Mouse (Mus musculus) spleen, adult 2 months (tissue): Measurements from ENCODE around the gene Lima1.

Experiments
- CTCF ChIP-seq: fragments of 200-500 bp; IDR thresholded peaks from 2 replicates; pipeline ENCODE4 v1.5.1; 2011; ENCODE audit warnings: mild to moderate bottlenecking, inconsistent platforms; ENCODE audit not compliant: insufficient read depth, insufficient read length, insufficient replicate concordance; ENCODE audit errors: extremely low read depth
- POLR2A ChIP-seq: fragments of 200-500 bp; IDR thresholded peaks from 2 replicates; pipeline ENCODE4 v1.6.1; 2011; ENCODE audit warnings: low read depth, low read length, inconsistent platforms

GRCm38 (mm10) chr15:99772277-99772880 is 102.9 kb downstream of the Lima1 start:
- TF ChIP-seq CTCF: no peak
- TF ChIP-seq POLR2A: peak; percentile 96
